In the genomic region with DNA sequence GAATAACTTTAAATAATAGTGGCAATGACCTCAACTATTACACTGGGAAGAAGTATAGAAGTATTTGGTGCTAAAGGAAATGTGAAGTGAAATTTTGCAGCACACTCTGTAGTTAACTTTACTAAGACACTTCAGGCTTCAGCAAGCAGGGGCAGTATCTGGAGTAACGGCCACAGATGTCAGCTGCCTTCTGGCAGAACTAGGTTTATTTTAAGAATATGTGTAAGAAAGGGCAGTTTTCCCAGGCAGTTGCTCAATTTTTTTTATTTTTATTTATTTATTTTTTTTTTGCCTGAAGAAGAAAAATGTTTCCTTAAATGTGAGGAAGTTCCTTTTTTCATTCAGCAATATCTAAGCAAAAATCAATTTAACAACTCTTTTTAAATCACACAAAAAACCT, we compare ENCODE assay signal across 15 mouse cellular contexts.
A peak's percentile ranks its signal among the peaks of the same experiment; 100 is the strongest.
DNase-seq lines count a peak whose midpoint lies in the region; ATAC-seq and TF ChIP-seq lines count a peak whose summit lies in the region.
"Had no signal": no experiment of that assay in that cellular context is flagged by ENCODE, and none has a peak within 500 bp of the region (broad histone marks: within the 10 kb centered on the region; RNA-seq: fewer than 3 reads in every experiment).

No protein-coding gene starts in this region.

- no peak for TF ChIP-seq CTCF in heart, postnatal 0 days (IDR thresholded peaks at IDR 0.05; ENCODE audit: low read depth)

- H3K36me3 ChIP-seq in heart, postnatal 0 days (replicated peaks; ENCODE audit: control insufficient read depth, insufficient read depth, low read length): no peaks in the 10 kb centered on the region
- no peaks in the 10 kb centered on the region for H3K36me3 ChIP-seq in heart, embryonic 10.5 days
- H3K36me3 ChIP-seq: heart, embryonic 12.5 days; hindbrain, embryonic 15.5 days had no signal

- WGBS in heart, postnatal 0 days: 6% methylated on average over 1 of the region's 1 CpGs
- WGBS in heart, embryonic 10.5 days: 20% methylated on average over 1 of the region's 1 CpGs

- no peak for TF ChIP-seq EP300 in heart, postnatal 0 days (IDR thresholded peaks at IDR 0.05; ENCODE audit: low read depth)

- H3K4me2 ChIP-seq in heart, postnatal 0 days (ENCODE audit: low read depth, low read length): no peak overlapping the region
- H3K4me2 ChIP-seq: hindbrain, embryonic 15.5 days had no signal

- H3K4me1 ChIP-seq in heart, postnatal 0 days (ENCODE audit: control insufficient read depth, insufficient read depth): peaks cover 7% of the 10 kb centered on the region; the same call in 1 of the 2 replicates
- H3K4me1 ChIP-seq in heart, embryonic 10.5 days: peaks cover 15% of the 10 kb centered on the region
- H3K4me1 ChIP-seq: hindbrain, embryonic 15.5 days had no signal

- H3K9me3 ChIP-seq in heart, postnatal 0 days (replicated peaks; ENCODE audit: control insufficient read depth, low read length): no peaks in the 10 kb centered on the region
- no peaks in the 10 kb centered on the region for H3K9me3 ChIP-seq in heart, embryonic 10.5 days
- H3K9me3 ChIP-seq: heart, embryonic 12.5 days; hindbrain, embryonic 15.5 days had no signal

- no peak overlapping the region for H3K4me3 ChIP-seq in heart, postnatal 0 days (ENCODE audit: low read depth, low read length)
- H3K4me3 ChIP-seq in heart, embryonic 10.5 days: no peak overlapping the region
- H3K4me3 ChIP-seq: erythroblast, embryonic 14.5 days; heart, embryonic 12.5 days; hindbrain, embryonic 15.5 days had no signal

- no peaks in the 10 kb centered on the region for H3K27me3 ChIP-seq in heart, postnatal 0 days (ENCODE audit: control insufficient read depth, insufficient read depth, low read length)
- H3K27me3 ChIP-seq in heart, embryonic 10.5 days (ENCODE audit: insufficient read depth, poor library complexity, severe bottlenecking): no peaks in the 10 kb centered on the region
- H3K27me3 ChIP-seq: heart, embryonic 12.5 days; hindbrain, embryonic 15.5 days had no signal

- peak; percentile 38 for DNase-seq in heart, postnatal 0 days (ENCODE audit: low spot score)
- no peak for DNase-seq in heart, embryonic 10.5 days (ENCODE audit: low spot score)
- peak; percentile 26 for DNase-seq in lung, postnatal 10 days
- no peak for DNase-seq in lung, postnatal 14 days
- DNase-seq in lung, postnatal 36 days: peak; percentile 26
- DNase-seq in embryo, embryonic 10 days (ENCODE audit: low spot score): no peak
- no peak for DNase-seq in cerebellum, postnatal 36 days
- DNase-seq: adrenal gland, adult 8-10 months; kidney, adult 9 months; left cerebral cortex, postnatal 4 days; right cerebral cortex, adult 18-20 months; thymus, postnatal 36 days had no signal

- H3K27ac ChIP-seq in heart, postnatal 0 days (ENCODE audit: low read depth): no peak overlapping the region
- H3K27ac ChIP-seq in heart, embryonic 10.5 days: no peak overlapping the region
- H3K27ac ChIP-seq: hindbrain, embryonic 15.5 days had no signal

- no peak overlapping the region for H3K9ac ChIP-seq in heart, postnatal 0 days (replicated peaks; ENCODE audit: low read depth, low read length)
- H3K9ac ChIP-seq: heart, embryonic 12.5 days; hindbrain, embryonic 15.5 days had no signal

- ATAC-seq in heart, postnatal 0 days (ENCODE audit: insufficient read depth, low read depth): no peak; the same call in 1 of the 2 replicates

Comparison
In these comparisons a context has a peak if more than half of its experiments do, and no peak if none do; other contexts are left out.
1. DNase-seq: peak in heart, postnatal 0 days (single experiment), lung, postnatal 10 days (single experiment) and lung, postnatal 36 days (single experiment); none in heart, embryonic 10.5 days (single experiment), lung, postnatal 14 days (single experiment), embryo, embryonic 10 days (single experiment) and cerebellum, postnatal 36 days (0 of 2).